Mouse (Mus musculus): Measurements from ENCODE around the gene Ndufa4.

DNA sequence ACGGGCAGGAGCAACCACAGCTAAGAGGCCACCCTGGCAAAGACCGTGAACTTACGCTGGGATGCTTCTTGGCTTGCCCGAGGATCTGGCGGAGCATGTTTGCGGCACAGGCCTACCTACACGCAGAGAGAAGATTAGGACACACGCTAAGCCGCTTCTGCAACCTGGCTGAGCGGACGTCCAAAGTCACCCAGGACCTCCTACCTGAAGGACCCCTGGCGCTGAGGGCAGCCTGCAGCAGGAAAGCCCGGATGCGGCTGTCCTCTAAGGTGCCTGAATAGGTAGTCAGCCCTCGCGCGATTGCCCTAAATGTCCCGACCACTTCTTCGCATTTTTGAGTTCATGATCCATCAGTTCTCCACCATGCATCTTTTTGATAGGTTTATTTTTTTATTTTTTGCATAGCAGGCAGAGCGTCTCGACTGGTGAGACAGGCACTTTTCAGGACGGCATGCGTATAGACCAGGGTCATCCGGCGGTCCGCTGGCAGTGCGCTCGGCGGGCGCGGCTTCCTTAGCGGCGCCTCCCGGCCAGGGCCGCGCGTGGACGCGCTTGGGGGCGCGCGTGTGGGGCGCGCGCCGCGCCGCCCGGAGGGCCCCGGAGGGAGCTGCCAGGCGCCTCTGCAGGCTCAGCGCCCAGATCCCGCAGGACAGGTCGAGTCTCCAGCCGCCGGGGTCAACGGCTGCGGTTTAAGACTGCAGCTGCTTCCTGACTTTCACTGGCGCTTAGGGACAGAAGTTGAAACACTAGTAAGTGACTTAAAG is at the start of gene Ndufa4, which contains the start of gene Phf14:
- TF ChIP-seq MYOD1 (IDR thresholded peaks at IDR 0.05; ENCODE audit: control insufficient read depth in 1 of 3, insufficient read length in 2 of 3, low read depth in 2 of 3) (peak; percentile 71 to 81 (median 73)), POLR2A (IDR thresholded peaks at IDR 0.05; ENCODE audit: insufficient read length, low read depth) (peak; percentile 98), E2F4 (IDR thresholded peaks at IDR 0.05; ENCODE audit: insufficient read depth) (no peak), USF1 (IDR thresholded peaks at IDR 0.05; ENCODE audit: low read depth) (no peak), TCF12 (IDR thresholded peaks at IDR 0.05; ENCODE audit: insufficient read depth, poor library complexity, severe bottlenecking) (no peak), MYOG (IDR thresholded peaks at IDR 0.05; ENCODE audit: control insufficient read depth in 1 of 3, insufficient read depth in 1 of 3, insufficient read length in 2 of 3, low read depth in 2 of 3) (peak; percentile 51 to 87 (median 67)), CEBPB (IDR thresholded peaks at IDR 0.05; ENCODE audit: insufficient read depth, poor library complexity, severe bottlenecking) (no peak), POLR2AphosphoS2 (IDR thresholded peaks at IDR 0.05; ENCODE audit: insufficient read length, low read depth) (peak; percentile 98), REST (IDR thresholded peaks at IDR 0.05; ENCODE audit: insufficient read depth, insufficient read length) (peak; percentile 30), SRF (IDR thresholded peaks at IDR 0.05; ENCODE audit: control insufficient read depth, insufficient read length, low read depth) (peak; percentile 5), MAX (IDR thresholded peaks at IDR 0.05; ENCODE audit: low read depth) (peak; percentile 98), TCF3 (IDR thresholded peaks at IDR 0.05; ENCODE audit: insufficient read length, low read depth) (no peak)
